Mouse (Mus musculus) liver, embryonic 13.5 days (tissue): ENCODE measurements around the gene Myo18b. TPM values are rescaled to one million over a fixed set of nuclear protein-coding genes. Genes with fewer than 3 reads are reported as not detected.

Experiments used
- ATAC-seq: fragments of 200-750 bp; cut with Nextera tagmentation; 2 replicates; pipeline ENCODE4 v1.8.0; 2017; ENCODE audit warnings: low read depth, mild to moderate bottlenecking, moderate number of reproducible peaks, moderate library complexity
- DNase-seq: peaks from one replicate; pipeline ENCODE4 v3.0.0; 2022
- H3K27ac ChIP-seq: fragments of 300-500 bp; sonication (generic); 2 replicates; pipeline ENCODE4 v1.5.1; 2015; ENCODE audit warnings: moderate library complexity, mild to moderate bottlenecking, inconsistent platforms
- H3K27me3 ChIP-seq: fragments of 300-500 bp; sonication (generic); 2 replicates; pipeline ENCODE4 v1.6.1; 2015; ENCODE audit warnings: mild to moderate bottlenecking, inconsistent platforms
- H3K36me3 ChIP-seq: fragments of 300-500 bp; sonication (generic); 2 replicates; pipeline ENCODE4 v1.6.1; 2015; ENCODE audit warnings: mild to moderate bottlenecking, inconsistent platforms
- H3K4me1 ChIP-seq: fragments of 300-500 bp; sonication (generic); replicated peaks from 2 replicates; pipeline ENCODE4 v1.6.1; 2015; ENCODE audit warnings: inconsistent platforms
- H3K4me2 ChIP-seq: fragments of 300-500 bp; sonication (generic); 2 replicates; pipeline ENCODE4 v1.6.1; 2015; ENCODE audit warnings: inconsistent platforms, mild to moderate bottlenecking, moderate library complexity
- H3K4me3 ChIP-seq: fragments of 300-500 bp; sonication (generic); replicated peaks from 2 replicates; pipeline ENCODE4 v1.5.1; 2015; ENCODE audit warnings: mild to moderate bottlenecking, inconsistent platforms
- H3K9ac ChIP-seq: fragments of 300-500 bp; sonication (generic); 2 replicates; pipeline ENCODE4 v1.6.1; 2015; ENCODE audit warnings: mild to moderate bottlenecking, inconsistent platforms
- H3K9me3 ChIP-seq: fragments of 300-500 bp; sonication (generic); replicated peaks from 2 replicates; pipeline ENCODE4 v1.6.1; 2016; ENCODE audit warnings: inconsistent platforms
- WGBS: fragments of 180-500 bp; shearing (Covaris S2); methylation state at CpG from one replicate; pipeline ENCODE4 v1.1.7; 2015; ENCODE audit not compliant: insufficient replicate concordance; 5-methylcytosine and 5-hydroxymethylcytosine counted together
- polyA plus RNA-seq: library from polyadenylated mRNA; unstranded; fragments of >200 nt; fragmentation: Nextera tagmentation; extraction: Ambion mirVana; gene quantifications from 2 replicates; pipeline ENCODE4 v1.2.1, GENCODE M21; 2015

Myo18b gene
- polyA plus RNA-seq, result 0.02 and 0.07 TPM in 2 replicates

DNA sequence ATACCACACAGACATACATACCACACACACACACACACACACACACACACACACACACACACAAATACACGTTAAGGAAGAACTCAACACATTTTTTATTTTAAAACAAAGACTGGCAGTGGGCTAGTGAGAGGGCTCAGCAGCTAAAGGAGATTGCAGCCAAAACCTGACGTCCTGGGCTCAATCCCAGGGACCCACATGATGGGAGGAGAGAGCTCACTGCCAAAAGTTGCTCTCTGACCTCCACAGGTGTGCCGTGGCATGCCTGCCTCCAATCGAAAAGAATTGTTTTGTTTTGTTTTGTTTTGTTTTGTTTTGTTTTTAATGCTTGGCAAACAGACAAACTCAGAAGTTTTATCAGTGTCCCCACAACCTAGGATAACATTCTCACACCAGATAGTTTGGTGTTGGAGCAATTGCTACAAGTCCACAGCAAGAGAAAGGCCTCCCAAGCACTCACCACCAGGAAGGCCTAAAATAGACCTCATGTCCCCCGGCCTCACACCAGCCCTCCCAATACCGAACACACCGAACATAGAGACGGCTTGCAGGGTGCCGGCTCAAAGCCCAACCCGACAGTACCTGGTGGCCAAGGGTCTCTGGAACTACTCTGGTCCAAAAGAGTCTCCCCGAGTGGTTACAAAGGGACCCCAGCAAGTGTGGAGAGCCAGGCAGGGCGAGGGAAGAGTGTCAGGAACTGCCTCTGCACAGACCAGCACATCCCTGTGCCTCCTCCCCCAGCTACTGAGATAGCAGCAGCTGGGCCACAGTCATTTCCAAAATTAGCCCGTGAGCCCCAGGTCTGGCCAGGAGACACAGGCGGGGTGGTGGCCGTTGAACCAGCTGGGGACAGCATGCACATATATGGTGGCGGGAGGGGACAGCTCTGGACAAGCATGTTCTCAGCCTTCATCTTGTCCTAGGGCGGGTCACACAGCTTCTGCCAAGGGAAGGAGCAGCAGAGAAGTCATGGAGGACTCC is at the start of gene Myo18b:
TSS of gene Myo18b (minus strand) at position 689 of the 981 bp plus-strand sequence.
- Histone ChIP-seq H3K9ac (no peak within 1 kb of the TSS), H3K9me3 (no peaks in the 10 kb centered on the region), H3K4me1 (no peaks in the 10 kb centered on the region), H3K27ac (no peak within 1 kb of the TSS), H3K4me2 (no peak within 1 kb of the TSS), H3K36me3 (no peaks in the 10 kb centered on the region), H3K27me3 (no peaks in the 10 kb centered on the region), H3K4me3 (no peak within 1 kb of the TSS)
- ATAC-seq, result no peak
- no peak for DNase-seq
- WGBS, result 63% methylated on average over 16 of the region's 17 CpGs

DNA sequence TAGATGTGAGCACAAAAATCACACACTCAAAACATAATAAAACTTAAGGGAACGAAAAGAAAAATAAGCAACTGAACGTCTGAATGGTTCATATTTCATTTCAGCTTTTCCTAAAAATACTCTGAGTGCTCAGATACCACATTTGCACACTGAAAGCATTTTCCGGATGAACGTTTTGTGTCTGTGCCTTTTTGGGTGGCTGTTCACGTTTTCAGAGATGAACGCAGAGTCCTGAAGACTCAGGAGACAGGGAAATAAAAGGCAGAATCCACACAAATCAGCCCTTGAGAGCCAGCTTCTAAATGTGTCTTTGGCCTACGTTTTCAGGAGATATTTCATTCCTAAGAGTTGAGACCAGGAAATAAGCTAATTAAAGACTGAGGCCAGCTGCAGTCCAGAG is 49.8 kb upstream of the Myo18b start:
- ATAC-seq, result no peak
- no peak for DNase-seq
- H3K9ac ChIP-seq, result no peak overlapping the region
- no peak overlapping the region for H3K4me2 ChIP-seq
- H3K27me3 ChIP-seq, result no peaks in the 10 kb centered on the region
- H3K9me3 ChIP-seq, result no peaks in the 10 kb centered on the region
- 66% methylated on average over 7 of the region's 7 CpGs for WGBS
- H3K4me1 ChIP-seq, result no peaks in the 10 kb centered on the region
- no peak overlapping the region for H3K27ac ChIP-seq
- H3K36me3 ChIP-seq, result no peaks in the 10 kb centered on the region
- H3K4me3 ChIP-seq, result no peak overlapping the region

DNA sequence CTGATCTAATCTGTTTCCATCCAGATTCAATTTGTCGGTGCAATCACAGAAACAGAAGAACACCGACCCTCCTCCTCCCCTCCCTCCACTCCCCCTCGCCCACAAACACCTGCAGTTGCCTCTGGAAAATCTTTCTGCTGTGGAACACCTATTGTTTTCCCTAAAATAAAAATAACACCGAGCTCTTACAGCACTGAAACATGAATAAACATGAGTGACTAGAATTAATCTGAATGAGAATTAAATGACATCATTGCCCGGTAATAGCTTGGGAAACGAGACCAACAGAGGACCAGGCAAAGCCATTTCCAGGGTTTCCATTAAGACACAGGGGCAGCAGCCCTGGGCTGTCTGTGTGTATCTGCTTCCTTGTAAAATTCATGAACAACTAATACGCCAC is 46.1 kb upstream of the Myo18b start:
- Histone ChIP-seq H3K36me3 (no peaks in the 10 kb centered on the region), H3K27me3 (no peaks in the 10 kb centered on the region), H3K9ac (no peak overlapping the region), H3K9me3 (no peaks in the 10 kb centered on the region), H3K4me2 (no peak overlapping the region), H3K4me3 (no peak overlapping the region), H3K27ac (no peak overlapping the region), H3K4me1 (no peaks in the 10 kb centered on the region)
- ATAC-seq, result no peak
- WGBS, result 54% methylated on average over 7 of the region's 7 CpGs
- no peak for DNase-seq

DNA sequence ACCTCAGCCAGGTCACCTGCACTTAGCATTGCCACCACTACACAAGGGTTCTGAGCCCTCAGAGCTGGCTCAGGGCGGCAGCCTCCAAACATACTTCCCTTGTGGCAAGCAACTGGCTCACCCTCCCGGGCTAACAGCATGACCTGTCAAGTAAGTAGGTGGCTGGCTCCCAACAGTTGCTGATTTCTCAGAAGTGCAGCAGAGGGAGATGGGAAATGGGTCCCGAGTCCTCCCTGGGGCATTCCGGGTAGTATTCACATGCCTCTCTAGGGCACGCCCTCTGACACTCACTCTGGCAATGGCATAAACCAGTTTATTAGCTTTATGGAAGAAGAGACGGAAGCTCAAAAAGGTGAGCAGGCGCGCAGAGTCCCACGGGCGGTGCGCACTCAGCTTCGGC is 44.8 kb upstream of the Myo18b start:
- ATAC-seq, result no peak
- no peak overlapping the region for H3K9ac ChIP-seq
- no peaks in the 10 kb centered on the region for H3K36me3 ChIP-seq
- DNase-seq, result no peak
- no peaks in the 10 kb centered on the region for H3K27me3 ChIP-seq
- WGBS, result 80% methylated on average over 12 of the region's 12 CpGs
- H3K9me3 ChIP-seq, result no peaks in the 10 kb centered on the region
- H3K4me2 ChIP-seq, result no peak overlapping the region
- no peaks in the 10 kb centered on the region for H3K4me1 ChIP-seq
- H3K4me3 ChIP-seq, result no peak overlapping the region
- H3K27ac ChIP-seq, result no peak overlapping the region

DNA sequence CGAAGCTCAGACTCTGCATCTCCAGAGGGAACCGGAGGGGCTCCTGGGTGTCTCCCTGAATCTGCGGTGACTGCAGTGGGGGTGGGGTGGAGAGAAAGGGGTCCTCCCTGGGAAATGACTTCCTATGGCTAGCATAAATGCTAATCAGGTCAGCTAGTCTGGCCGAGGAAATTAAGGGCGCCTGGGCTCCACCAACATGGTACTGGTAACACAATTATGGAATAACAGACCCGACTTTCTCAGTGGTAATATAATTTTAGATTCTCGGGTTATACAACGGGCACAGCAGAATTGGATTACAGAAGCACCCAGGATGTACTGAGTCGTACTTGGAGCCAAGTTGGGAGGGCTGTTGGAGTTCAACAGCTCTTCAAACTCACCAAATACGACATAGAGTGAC is 40.5 kb upstream of the Myo18b start:
- ATAC-seq, result no peak
- Histone ChIP-seq H3K4me3 (no peak overlapping the region), H3K27me3 (no peaks in the 10 kb centered on the region), H3K27ac (no peak overlapping the region), H3K9me3 (no peaks in the 10 kb centered on the region), H3K36me3 (no peaks in the 10 kb centered on the region), H3K9ac (no peak overlapping the region), H3K4me2 (no peak overlapping the region), H3K4me1 (no peaks in the 10 kb centered on the region)
- DNase-seq, result no peak
- 68% methylated on average over 10 of the region's 10 CpGs for WGBS

DNA sequence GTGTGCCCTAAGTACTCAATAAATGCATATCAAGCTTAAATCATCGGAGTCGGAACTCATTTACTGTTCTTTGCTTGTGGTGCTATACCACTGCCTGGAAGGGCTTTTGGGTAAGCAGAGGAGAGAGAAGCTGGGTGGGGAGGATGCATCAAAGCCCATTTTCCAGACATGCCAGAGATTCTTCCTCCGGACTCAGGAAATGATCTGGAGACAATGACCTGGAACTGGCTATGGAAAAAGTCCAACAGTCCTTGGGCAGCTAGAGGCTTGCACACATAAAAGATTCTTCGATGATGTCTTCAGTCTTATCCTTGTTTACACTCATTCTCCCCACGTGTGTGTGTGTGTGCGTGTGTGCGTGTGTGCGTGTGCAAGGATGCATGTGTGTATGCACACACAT is 39.3 kb upstream of the Myo18b start:
- Histone ChIP-seq H3K4me1 (no peaks in the 10 kb centered on the region), H3K9me3 (no peaks in the 10 kb centered on the region), H3K4me3 (no peak overlapping the region), H3K27me3 (no peaks in the 10 kb centered on the region), H3K4me2 (no peak overlapping the region), H3K27ac (no peak overlapping the region), H3K9ac (no peak overlapping the region), H3K36me3 (no peaks in the 10 kb centered on the region)
- no peak for DNase-seq
- ATAC-seq, result no peak
- 80% methylated on average over 8 of the region's 8 CpGs for WGBS

DNA sequence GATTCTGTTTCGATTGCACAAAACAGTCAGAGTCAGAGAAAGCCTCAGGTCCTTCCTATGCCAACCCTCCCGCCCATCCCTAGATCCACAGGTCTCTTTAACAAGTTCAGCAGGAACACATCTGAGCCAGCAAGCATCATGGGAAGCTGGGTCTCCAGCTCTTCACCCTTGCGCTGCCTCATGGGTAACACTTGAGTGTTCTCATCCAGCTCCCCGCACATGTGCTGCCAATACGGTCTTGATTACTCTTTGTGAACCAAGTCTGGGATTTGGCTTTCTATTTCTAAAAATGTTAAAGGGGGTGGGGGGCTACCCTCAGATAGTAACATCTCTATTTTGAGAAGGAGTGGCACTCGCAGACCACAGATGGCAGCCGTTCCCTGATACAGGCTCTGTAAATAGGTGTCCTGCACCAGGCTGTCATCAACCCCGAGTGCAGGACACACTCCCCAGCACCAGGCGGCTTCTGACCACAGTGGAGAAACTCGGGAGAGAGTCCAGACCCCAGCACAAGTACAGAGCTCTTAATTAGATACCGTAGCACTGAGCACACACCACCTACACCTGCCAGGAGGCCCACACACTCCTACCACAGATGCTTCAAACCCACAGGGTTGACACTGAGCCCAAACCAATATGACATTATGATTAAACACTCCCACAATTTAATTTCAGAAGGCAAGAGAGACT is 36.9 kb upstream of the Myo18b start:
- Histone ChIP-seq H3K9me3 (no peaks in the 10 kb centered on the region), H3K4me2 (no peak overlapping the region), H3K36me3 (no peaks in the 10 kb centered on the region), H3K27me3 (no peaks in the 10 kb centered on the region), H3K27ac (no peak overlapping the region), H3K4me3 (no peak overlapping the region), H3K9ac (no peak overlapping the region), H3K4me1 (0 out of 2 replicates have a peak, but pooled peaks cover 3% of the 10 kb centered on the region)
- DNase-seq (no peak), ATAC-seq (no peak)
- WGBS, result 69% methylated on average over 11 of the region's 11 CpGs

DNA sequence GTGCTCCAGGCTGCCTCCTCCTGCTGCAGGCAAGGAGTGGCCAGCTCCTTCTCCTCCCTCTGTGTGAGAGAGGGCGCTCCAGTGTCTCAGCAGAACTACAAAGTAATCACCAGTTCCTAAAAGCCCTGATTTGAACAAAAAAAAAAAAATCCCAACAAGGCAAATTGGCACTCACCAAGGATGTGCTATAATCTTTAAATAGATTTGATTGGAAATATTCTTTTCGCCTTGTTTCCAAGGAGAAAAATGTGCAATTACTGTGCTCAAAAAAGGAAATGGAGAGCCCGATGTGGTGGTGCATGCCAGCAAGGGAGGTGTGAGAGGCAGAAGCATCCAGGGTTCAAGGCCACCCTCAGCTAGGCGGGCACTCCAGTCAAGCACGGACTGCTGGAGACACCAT is 35.7 kb upstream of the Myo18b start:
- H3K4me2 ChIP-seq, result no peak overlapping the region
- H3K9me3 ChIP-seq, result no peaks in the 10 kb centered on the region
- no peaks in the 10 kb centered on the region for H3K36me3 ChIP-seq
- H3K4me1 ChIP-seq, result 0 out of 2 replicates have a peak, but pooled peaks cover 3% of the 10 kb centered on the region
- 64% methylated on average over 5 of the region's 5 CpGs for WGBS
- H3K9ac ChIP-seq, result no peak overlapping the region
- ATAC-seq (no peak), DNase-seq (no peak)
- no peaks in the 10 kb centered on the region for H3K27me3 ChIP-seq
- no peak overlapping the region for H3K27ac ChIP-seq
- H3K4me3 ChIP-seq, result no peak overlapping the region

DNA sequence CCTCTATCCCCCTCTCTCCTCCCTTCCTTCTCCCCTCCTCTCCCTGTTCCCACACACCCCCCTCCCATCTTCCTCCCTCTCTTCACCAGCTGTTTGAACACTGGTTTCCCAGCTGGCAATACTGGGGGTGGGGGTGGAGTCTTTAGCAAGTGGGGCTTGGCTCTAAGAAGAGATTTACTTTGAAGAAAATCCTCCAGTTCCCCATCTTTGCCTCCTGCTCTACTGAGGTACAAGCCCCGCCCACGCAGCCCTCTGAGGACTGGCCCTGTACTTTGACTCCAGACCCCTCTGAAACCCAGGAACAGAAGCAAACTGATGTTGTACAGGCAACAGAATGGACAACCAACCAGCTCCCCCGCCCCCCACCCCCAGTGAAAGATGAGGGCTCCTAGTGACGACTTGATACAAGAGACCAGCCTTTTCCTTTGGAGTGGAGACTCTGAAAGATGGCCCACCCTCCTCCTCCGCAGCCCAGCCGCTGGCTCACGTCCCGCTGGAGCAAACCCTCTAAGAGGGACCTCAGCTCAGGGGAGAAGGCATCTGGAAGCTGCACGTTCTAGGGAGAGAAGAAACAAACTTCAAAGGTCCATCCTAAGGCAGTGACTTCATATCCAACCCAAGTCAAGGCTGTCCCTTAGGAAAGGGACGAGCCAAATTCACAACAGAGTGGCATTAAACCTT is 32.2 kb upstream of the Myo18b start:
- whole genome bisulfite sequencing, result 39% methylated on average over 10 of the region's 10 CpGs
- H3K27me3 ChIP-seq, result no peaks in the 10 kb centered on the region
- no peaks in the 10 kb centered on the region for H3K36me3 ChIP-seq
- H3K27ac ChIP-seq, result no peak overlapping the region
- no peak overlapping the region for H3K4me2 ChIP-seq
- no peak for ATAC-seq
- no peaks in the 10 kb centered on the region for H3K9me3 ChIP-seq
- H3K9ac ChIP-seq, result no peak overlapping the region
- H3K4me3 ChIP-seq, result no peak overlapping the region
- no peak for DNase-seq
- 0 out of 2 replicates have a peak, but pooled peaks cover 3% of the 10 kb centered on the region for H3K4me1 ChIP-seq

DNA sequence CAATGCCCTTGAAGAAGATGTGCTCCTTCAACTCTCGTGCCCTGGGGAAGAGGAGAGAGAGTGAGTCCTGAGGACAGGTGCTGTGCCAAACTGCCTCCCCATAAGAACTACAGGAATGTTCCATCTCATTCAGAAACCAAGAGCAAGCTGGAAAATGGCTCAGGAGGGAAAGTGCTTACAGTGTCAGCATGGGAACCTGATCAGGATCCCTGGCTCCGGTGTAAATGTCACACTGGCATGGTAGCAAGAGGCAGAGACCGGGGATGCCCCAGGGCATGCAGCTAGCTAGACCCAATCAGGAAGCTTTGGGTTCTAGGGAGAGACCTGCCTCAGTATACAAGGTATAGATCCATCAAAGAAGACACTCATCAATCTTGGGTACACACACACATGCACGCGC is 29.3 kb upstream of the Myo18b start:
- DNase-seq (no peak), ATAC-seq (no peak)
- Histone ChIP-seq H3K9ac (no peak overlapping the region), H3K36me3 (no peaks in the 10 kb centered on the region), H3K27me3 (no peaks in the 10 kb centered on the region), H3K27ac (no peak overlapping the region), H3K9me3 (no peaks in the 10 kb centered on the region), H3K4me3 (no peak overlapping the region), H3K4me2 (no peak overlapping the region), H3K4me1 (0 out of 2 replicates have a peak, but pooled peaks cover 3% of the 10 kb centered on the region)
- WGBS, result 72% methylated on average over 5 of the region's 5 CpGs

DNA sequence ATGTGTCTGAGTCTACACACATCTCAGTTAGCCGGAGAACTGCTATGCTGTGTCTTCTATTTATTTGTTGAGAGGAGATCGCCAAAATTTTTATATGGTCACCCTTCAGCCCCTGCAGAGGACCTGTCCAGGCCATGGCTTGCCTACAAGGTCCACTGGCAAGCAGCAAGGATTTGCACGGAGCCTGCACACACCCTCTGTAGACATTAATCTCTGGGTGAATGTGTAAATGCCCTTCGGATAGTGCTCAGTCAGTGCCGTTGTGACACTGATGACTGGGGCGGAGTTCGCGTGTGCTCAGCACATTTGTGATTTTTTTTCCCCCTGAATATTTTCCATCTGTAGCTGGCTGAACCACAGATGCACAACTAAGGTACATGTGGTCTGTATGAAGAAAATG is 28.6 kb upstream of the Myo18b start:
- H3K4me2 ChIP-seq, result no peak overlapping the region
- H3K9me3 ChIP-seq, result no peaks in the 10 kb centered on the region
- no peak overlapping the region for H3K27ac ChIP-seq
- ATAC-seq (no peak), DNase-seq (no peak)
- 0 out of 2 replicates have a peak, but pooled peaks cover 3% of the 10 kb centered on the region for H3K4me1 ChIP-seq
- no peak overlapping the region for H3K4me3 ChIP-seq
- 73% methylated on average over 8 of the region's 8 CpGs for WGBS
- H3K36me3 ChIP-seq, result no peaks in the 10 kb centered on the region
- H3K9ac ChIP-seq, result no peak overlapping the region
- H3K27me3 ChIP-seq, result no peaks in the 10 kb centered on the region
